Mouse (Mus musculus) liver, adult 2 months (tissue): ENCODE results near the gene Shank3.

Experiments
- CTCF ChIP-seq: fragments of 200-500 bp; IDR thresholded peaks from 2 replicates; pipeline ENCODE4 v1.5.1; 2011; ENCODE audit warnings: low read depth, low read length, control low read depth
- POLR2A ChIP-seq: fragments of 200-500 bp; IDR thresholded peaks from 2 replicates; pipeline ENCODE4 v1.6.1; 2011; ENCODE audit warnings: low read length, control low read depth; ENCODE audit not compliant: insufficient read depth; ENCODE audit errors: extremely low read depth

GRCm38 (mm10) chr15:89475293-89475600 lies 24.2 kb upstream of the Shank3 start:
- TF ChIP-seq POLR2A (no peak), CTCF (no peak)
